Mouse (Mus musculus) olfactory bulb, adult 2 months (tissue): ENCODE data around the gene Sumo1.

Source experiments
- CTCF ChIP-seq: fragments of 200-500 bp; IDR thresholded peaks from 2 replicates; pipeline ENCODE4 v1.5.1; 2012; ENCODE audit warnings: low read depth, mild to moderate bottlenecking, low read length, moderate library complexity; ENCODE audit not compliant: insufficient read depth
- POLR2A ChIP-seq: fragments of 200-500 bp; IDR thresholded peaks from 2 replicates; pipeline ENCODE4 v1.6.1; 2012; ENCODE audit warnings: mild to moderate bottlenecking, low read depth, low read length, moderate library complexity; ENCODE audit not compliant: insufficient read depth

GRCm38 (mm10) chr1:59606479-59606878, 64.2 kb downstream of the Sumo1 start:
- TF ChIP-seq CTCF, result no peak
- TF ChIP-seq POLR2A, result no peak
